Mouse (Mus musculus) left cerebral cortex, postnatal 14 days (tissue): ENCODE data around the gene Alkbh2. TPM values are rescaled to one million over a fixed set of nuclear protein-coding genes. Genes with fewer than 3 reads are reported as not detected.
A peak's percentile ranks its signal among the peaks of the same experiment; 100 is the strongest.

ENCODE experiments used
- DNase-seq, 2 experiments: peaks; one replicate each; pipeline ENCODE4 v3.0.0; 2021 to 2022; ENCODE audit warnings: low spot score in 2 of 2, mixed read lengths in 1 of 2
- intact Hi-C: fragments of 180-260 bp; cut with DNase I; formaldehyde crosslinking; loops from one replicate; pipeline ENCODE4 v1.15.1; 2025
- total RNA-seq, 2 experiments: library from RNA; stranded (reverse); gene quantifications; 2 replicates each; pipeline ENCODE4 v1.2.3; 2021

The Alkbh2 gene
- total RNA-seq, 2 experiments from 2014 or later: 5.5 to 5.8 TPM

DNA sequence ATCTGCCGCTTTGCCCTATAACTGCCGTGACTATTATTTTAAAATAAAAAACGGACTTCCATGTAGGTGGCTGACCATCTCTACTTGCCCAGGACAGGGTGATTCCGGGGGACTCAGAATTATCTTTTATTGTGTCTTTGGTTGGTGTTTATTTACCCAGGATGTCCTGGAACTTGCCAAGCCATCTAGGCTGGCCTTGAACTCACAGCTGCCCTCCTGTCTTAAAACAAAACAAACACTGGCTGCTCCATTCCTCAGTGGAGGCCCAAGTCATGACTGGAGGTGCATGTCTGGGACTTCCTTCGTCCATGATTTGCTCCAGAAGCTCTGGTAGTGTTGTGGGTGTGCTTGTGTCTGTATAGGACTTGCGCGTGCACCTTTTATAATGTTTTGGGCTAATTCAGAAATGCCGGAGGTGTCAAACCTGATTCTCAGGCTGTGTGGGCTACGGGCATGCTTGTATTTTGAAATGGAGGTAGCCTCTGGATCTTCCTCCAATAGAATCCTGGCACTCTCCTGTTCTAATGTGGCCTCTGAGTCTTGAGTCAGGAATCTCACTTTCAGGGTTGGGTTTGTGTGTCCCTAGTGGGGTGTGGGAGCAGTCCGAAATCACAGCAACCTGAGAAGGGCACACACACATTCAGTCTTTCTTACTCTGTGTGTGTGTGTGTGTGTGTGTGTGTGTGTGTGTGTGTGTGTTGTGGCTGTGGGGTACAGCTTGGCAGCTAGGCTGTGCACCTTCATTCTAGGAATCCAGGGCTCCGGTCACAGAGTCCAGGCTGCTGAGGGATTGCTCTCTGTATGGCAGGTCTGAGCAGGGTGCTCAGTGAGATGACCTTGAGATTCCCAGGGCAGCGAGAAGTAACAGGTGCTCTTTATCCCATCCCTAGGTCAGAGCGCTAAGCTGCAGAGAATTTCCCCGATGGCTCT is 19.3 kb upstream of the Alkbh2 start:
- intact Hi-C loops: no loop called here
- DNase-seq: no peak

DNA sequence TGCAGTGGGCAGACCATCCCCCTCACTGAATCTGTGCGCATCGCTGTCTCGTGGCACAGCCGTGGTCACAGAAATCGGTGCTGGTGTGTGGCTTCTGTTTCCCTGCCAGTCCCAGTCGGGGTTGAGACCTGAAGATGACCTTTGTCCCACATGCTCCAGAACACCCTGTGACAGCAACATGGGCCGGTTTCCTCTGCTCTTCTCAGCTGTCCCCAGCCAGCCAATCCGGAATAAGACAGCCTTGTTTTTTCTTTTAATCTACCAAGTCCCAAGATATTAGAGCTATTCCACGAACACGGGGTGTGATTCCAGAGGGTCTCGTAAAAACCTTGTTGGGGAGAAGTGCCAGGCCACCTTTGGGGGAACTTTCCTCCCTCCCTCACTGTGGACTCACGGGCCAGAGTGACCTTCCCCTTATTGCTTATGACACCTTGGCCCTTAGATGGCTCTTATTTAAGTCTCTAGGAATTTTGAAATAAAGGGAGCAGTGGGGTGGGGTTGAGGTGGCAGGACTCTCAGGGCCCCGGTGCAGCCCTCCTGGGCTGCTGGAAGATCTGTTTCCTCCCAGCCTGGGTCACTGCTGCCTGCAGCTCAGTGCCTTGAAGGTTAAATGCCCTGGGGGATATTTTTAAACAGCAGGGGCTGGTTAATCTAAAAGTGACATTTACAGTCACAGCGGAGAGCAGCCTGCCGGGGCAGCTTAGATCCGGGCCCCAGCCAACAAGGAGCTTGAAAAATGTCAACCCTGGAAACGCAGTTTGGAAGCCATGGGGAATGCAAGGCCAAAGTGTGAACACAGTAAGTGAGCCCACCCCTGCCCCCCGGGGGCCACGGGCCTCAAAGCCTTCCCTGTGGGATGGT is 18.2 kb upstream of the Alkbh2 start, which contains the start of gene Acacb:
Acacb (plus strand) TSS at position 508 of the 861 bp plus-strand sequence.
- intact Hi-C loops: no loop called here
- DNase-seq: no peak

- intact Hi-C loops: no loop called here
- DNase-seq: peak; percentile 80 to 88
Measured at GRCm38 (mm10) chr5:114139175-114139574, 11.2 kb upstream of the Alkbh2 start.

DNA sequence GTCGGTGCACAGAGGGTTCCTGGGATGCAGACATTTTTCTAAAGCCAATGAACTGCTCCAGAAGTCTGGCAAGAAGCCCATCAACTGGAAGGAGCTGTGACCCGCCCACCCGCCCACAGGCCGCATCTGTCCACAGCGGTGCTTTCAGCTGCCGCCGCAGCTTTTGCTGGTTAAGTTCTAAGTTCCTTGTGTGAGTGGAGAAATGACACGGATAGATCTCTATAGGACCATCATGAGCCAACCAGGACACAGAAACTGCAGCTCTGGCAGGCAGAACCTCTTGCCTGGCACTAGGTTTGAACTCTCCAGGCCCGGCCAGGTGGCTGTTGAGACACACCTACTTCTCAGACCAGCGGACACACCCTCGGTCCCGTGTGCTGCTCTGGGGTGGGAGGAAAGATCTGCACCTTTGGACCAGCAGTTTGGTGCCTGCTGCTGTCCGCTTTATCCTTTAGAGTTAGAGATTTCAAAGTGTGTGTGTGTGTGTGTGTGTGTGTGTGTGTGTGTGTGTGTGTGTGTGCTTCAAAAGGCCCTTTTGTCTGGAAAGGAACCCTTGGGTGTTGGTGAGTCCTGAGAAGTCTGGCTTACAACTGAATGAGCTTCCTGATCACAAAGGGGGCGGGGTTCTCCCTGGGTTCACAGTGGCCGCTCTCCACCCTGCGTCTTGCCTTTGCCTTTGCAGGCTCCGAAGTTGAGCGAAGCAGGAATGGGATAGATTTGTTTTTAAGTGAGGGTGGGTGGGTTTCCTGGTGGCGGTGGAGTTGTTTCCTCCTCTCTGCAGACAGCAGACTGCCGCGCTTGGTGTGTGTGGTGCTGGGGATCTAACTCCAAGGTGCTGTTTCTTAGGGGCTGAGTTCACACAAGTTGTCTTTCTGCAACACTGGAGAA is 10.5 kb upstream of the Alkbh2 start:
- DNase-seq: no peak
- intact Hi-C loops: no loop called here

DNA sequence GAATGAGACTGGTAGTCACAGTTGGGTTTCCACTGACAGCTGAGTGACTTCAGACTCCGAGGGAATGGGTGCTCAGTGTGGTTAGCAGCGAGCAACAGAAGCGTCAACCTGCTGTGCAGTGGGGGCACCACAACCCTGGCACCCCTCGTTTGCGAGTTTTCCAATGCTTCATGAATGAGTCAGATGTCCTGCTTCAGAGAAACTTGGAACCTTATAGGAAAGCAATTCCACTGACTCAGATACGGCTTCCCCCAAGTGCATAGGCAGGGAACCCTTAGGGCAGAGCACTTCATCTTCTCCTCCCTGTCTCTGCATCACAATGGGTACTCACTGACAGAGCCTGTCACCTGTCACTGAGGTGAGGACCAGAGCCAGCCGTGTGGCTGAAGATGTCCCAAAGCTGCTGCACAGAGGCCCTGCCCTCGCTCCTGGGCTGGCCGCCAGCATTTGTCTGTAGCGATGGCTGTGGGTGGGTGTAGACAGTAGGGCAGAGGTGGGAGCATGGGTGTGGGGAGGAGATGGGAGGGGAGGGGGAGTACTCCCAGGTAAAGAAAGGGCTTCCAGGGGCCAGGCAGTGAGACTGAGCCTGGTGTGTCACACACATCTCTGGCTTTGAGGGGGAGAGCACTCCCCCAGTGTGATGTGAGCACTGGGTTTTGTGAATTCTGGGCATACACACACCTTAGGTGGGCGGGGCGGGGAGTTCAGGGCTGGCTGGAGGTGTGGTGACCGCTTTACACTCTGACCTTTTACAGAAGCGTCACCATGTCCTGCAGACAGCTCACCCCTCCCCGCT is 9.7 kb upstream of the Alkbh2 start:
- DNase-seq: no peak
- intact Hi-C loops: no loop called here

GRCm38 (mm10) chr5:114135516-114135915 is 7.5 kb upstream of the Alkbh2 start:
- DNase-seq: no peak
- intact Hi-C loops: no loop called here

GRCm38 (mm10) chr5:114134091-114134534 is 6.1 kb upstream of the Alkbh2 start:
- intact Hi-C loops: no loop called here
- DNase-seq: peak; percentile 38 to 50

DNA sequence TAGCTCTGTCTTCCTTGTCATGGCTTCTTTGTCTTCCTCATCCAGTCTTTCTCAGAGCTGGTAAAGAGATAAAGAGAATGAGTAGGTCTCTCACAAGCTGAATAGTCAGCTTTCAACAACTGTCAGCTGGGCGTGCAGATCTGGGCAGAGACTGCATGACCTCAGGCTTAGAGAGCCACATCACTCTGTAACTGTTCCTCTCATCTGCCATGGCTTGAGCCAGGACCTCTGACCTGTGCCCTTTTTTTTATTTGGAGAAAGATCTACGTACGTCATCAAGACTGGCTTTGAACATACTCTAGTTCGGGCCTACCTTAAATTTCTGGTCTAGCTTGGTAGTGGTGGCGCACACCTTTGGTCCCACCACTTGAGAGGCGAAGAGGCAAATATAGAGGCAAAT is 4.8 kb upstream of the Alkbh2 start:
- intact Hi-C loops: no loop called here

GRCm38 (mm10) chr5:114131521-114131840 is 3.5 kb upstream of the Alkbh2 start:
- intact Hi-C loops: no loop called here

More for the DNA sequence above, 4.8 kb upstream of the Alkbh2 start:
- DNase-seq: no peak

GRCm38 (mm10) chr5:114130698-114131520 is 2.9 kb upstream of the Alkbh2 start:
- intact Hi-C loops: no loop called here
- DNase-seq: peak; percentile 93 to 95

More at GRCm38 (mm10) chr5:114131521-114131840, 3.5 kb upstream of the Alkbh2 start:
- peak; percentile 21 to 39 for DNase-seq

- intact Hi-C loops: no loop called here
- no peak for DNase-seq
Measured at GRCm38 (mm10) chr5:114130211-114130605, 2.2 kb upstream of the Alkbh2 start, which contains the start of gene Ung. Gene Ung (plus strand): TSS chr5:114130386.

DNA sequence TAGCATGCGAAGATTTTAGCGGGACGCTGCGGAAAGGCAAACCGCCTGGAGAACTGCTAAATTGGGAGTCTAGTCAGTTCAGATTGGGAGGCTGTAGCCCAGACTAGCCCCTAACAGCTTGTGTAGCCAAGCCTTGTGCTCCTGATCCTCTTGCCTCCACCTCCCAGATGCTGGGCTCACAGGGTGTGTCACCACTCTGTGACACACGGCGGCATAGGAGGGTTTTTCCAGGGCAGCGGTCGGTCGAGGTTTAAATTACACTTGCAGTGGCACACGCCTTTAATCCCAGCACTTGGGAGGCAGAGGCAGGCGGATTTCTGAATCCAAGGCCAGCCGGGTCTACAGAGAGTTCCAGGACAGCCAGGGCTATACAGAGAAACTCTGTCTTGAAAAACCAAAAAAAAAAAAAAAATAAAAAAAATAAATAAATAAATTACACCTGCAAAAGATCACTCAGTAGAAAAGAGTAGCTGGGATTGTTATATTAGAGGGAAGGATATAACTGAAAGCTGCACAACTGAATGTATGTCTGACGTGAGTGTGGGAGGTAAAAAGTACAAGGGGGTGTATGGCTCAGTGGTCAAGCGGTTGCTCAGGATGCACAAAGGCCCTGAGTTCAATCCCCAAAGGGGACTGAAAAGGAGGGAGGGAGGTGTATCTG is 1.7 kb upstream of the Alkbh2 start:
- no peak for DNase-seq
- intact Hi-C loops: no loop called here

DNA sequence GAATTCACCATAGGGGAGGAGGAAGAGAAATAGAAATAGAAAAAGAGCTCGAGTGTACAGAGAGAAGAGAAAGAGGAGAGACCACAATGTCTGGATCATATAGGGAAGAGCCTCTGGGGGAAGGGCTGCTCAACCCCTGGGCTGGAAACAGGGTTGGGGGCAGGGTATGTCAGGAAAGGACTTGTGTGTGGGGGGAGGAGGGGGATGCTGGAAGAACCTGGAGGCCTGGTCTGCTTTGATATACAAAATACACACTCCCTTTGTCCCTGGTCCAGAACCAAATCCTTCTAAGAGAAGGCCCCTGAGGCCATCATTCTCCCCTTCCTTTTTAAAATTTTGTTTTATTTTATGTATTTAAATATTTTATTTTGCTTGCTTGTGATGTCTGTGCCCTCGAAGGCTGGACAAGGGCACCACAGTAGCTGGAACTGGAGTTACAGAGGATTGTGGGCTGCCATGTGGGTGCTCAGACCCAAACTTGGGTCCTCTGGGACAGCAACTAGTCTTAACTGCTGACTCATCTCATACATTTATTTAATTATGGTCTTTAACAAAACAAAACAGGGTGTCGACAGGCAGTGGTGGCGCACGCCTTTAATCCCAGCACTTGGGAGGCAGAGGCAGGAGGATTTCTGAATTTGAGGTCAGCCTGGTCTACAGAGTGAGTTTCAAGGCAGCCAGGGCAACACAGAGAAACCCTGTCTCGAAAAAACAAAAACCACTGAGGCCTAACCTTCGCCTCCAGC is 1.3 kb downstream of the Alkbh2 start:
- DNase-seq: no peak
- intact Hi-C loops: no loop called here

- DNase-seq: no peak
- intact Hi-C loops: no loop called here
Measured at GRCm38 (mm10) chr5:114126008-114126407, 2.0 kb downstream of the Alkbh2 start.

DNA sequence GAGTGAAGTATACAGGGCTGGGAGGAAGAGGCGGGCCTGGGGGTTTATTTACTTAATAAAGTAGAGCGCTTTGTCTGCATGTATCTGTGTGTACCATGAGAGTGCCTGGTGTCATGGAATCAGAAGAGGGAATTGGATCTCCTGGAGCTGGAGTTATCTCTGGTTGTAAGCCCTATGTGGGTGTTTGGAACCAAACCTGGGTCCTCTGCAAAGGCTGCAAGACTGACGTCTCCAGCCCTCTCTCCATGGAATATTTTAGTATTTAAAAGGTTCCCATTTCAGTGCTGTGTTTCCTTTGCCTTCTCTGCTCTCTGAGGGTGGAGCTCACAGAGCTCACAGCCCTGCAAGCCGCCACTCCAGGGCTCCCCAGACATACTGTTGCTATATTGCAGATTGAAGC is 8.2 kb downstream of the Alkbh2 start:
- intact Hi-C loops: no loop called here
- DNase-seq: no peak

GRCm38 (mm10) chr5:114116586-114116985 is 11.4 kb downstream of the Alkbh2 start:
- no peak for DNase-seq
- intact Hi-C loops: no loop called here
